Mouse (Mus musculus) myocyte (in vitro differentiated cells): Measurements from ENCODE around the gene 0610040J01Rik. TPM values are rescaled to one million over a fixed set of nuclear protein-coding genes. Genes with fewer than 3 reads are reported as not detected.
A peak's percentile ranks its signal among the peaks of the same experiment; 100 is the strongest.

Source experiments
- H3K27me3 ChIP-seq: one replicate; pipeline ENCODE4 v1.6.1; 2011; ENCODE audit not compliant: control insufficient read depth, insufficient read depth, insufficient read length
- H3K36me3 ChIP-seq: one replicate; pipeline ENCODE4 v1.6.1; 2011; ENCODE audit not compliant: control insufficient read depth, insufficient read depth
- H3K4me2 ChIP-seq: one replicate; pipeline ENCODE4 v1.6.1; 2011; ENCODE audit warnings: low read depth, control low read depth
- H3K4me3 ChIP-seq: one replicate; pipeline ENCODE4 v1.5.1; 2011; ENCODE audit warnings: mild to moderate bottlenecking, control low read depth, moderate library complexity
- H3K79me2 ChIP-seq: one replicate; pipeline ENCODE4 v1.6.1; 2011; ENCODE audit not compliant: control insufficient read depth, insufficient read depth
- H3ac ChIP-seq: one replicate; pipeline ENCODE4 v1.6.1; 2011; ENCODE audit not compliant: control insufficient read depth, insufficient read length
- CEBPB ChIP-seq: IDR thresholded peaks from 2 replicates; pipeline ENCODE4 v1.6.1; 2011; ENCODE audit warnings: mild to moderate bottlenecking, moderate library complexity; ENCODE audit not compliant: poor library complexity, insufficient read depth, severe bottlenecking
- E2F4 ChIP-seq: IDR thresholded peaks from one replicate; pipeline ENCODE4 v1.6.1; 2011; ENCODE audit warnings: mild to moderate bottlenecking, control low read depth, moderate library complexity; ENCODE audit not compliant: insufficient read depth
- MAX ChIP-seq: IDR thresholded peaks from one replicate; pipeline ENCODE4 v1.6.1; 2011; ENCODE audit warnings: low read depth, mild to moderate bottlenecking, control low read depth
- MYOD1 ChIP-seq, 3 experiments: IDR thresholded peaks; one replicate each; pipeline ENCODE4 v1.6.1; 2011; ENCODE audit warnings: control low read depth in 2 of 3, low read depth in 2 of 3, mild to moderate bottlenecking in 2 of 3, moderate library complexity in 1 of 3; ENCODE audit not compliant: insufficient read length in 2 of 3, control insufficient read depth in 1 of 3
- MYOG ChIP-seq, 3 experiments: IDR thresholded peaks; one replicate each; pipeline ENCODE4 v1.6.1; 2011; ENCODE audit warnings: control low read depth in 2 of 3, low read depth in 2 of 3, mild to moderate bottlenecking in 2 of 3; ENCODE audit not compliant: insufficient read length in 2 of 3, control insufficient read depth in 1 of 3, insufficient read depth in 1 of 3
- POLR2A ChIP-seq: IDR thresholded peaks from one replicate; pipeline ENCODE4 v1.6.1; 2011; ENCODE audit warnings: low read depth, mild to moderate bottlenecking, control low read depth, moderate library complexity; ENCODE audit not compliant: insufficient read length
- POLR2AphosphoS2 ChIP-seq: IDR thresholded peaks from one replicate; pipeline ENCODE4 v1.6.1; 2011; ENCODE audit warnings: low read depth, control low read depth; ENCODE audit not compliant: insufficient read length
- REST ChIP-seq: IDR thresholded peaks from one replicate; pipeline ENCODE4 v1.6.1; 2011; ENCODE audit warnings: mild to moderate bottlenecking, control low read depth, moderate library complexity; ENCODE audit not compliant: insufficient read depth, insufficient read length
- SRF ChIP-seq: IDR thresholded peaks from one replicate; pipeline ENCODE4 v1.6.1; 2011; ENCODE audit warnings: low read depth; ENCODE audit not compliant: control insufficient read depth, insufficient read length
- TCF12 ChIP-seq: IDR thresholded peaks from one replicate; pipeline ENCODE4 v1.6.1; 2011; ENCODE audit warnings: mild to moderate bottlenecking, control low read depth; ENCODE audit not compliant: poor library complexity, insufficient read depth, severe bottlenecking
- TCF3 ChIP-seq: IDR thresholded peaks from one replicate; pipeline ENCODE4 v1.6.1; 2011; ENCODE audit warnings: low read depth, control low read depth; ENCODE audit not compliant: insufficient read length
- USF1 ChIP-seq: IDR thresholded peaks from one replicate; pipeline ENCODE4 v1.6.1; 2011; ENCODE audit warnings: low read depth, mild to moderate bottlenecking, control low read depth, moderate library complexity
- polyA plus RNA-seq: library from polyadenylated mRNA; unstranded; fragments of >200 nt; fragmentation: generic; extraction: Trizol; gene quantifications from one replicate; pipeline ENCODE4 v1.2.1, GENCODE M21; 2012; ENCODE audit warnings: missing spikeins

0610040J01Rik gene
- not detected for polyA plus RNA-seq

GRCm38 (mm10) chr5:63811819-63812508 lies at the start of gene 0610040J01Rik:
Gene 0610040J01Rik, plus strand, starts transcription at chr5:63812363.
- no peaks in the 10 kb centered on the region for H3K79me2 ChIP-seq
- H3K36me3 ChIP-seq, result no peaks in the 10 kb centered on the region
- H3K4me2 ChIP-seq, result no peak within 1 kb of the TSS
- H3ac ChIP-seq, result no peak within 1 kb of the TSS
- TF ChIP-seq SRF (no peak), USF1 (no peak), TCF3 (no peak), REST (no peak), POLR2AphosphoS2 (no peak)
- H3K4me3 ChIP-seq, result no peak within 1 kb of the TSS
- peaks cover 6% of the 10 kb centered on the region for H3K27me3 ChIP-seq

GRCm38 (mm10) chr5:63765886-63766285 lies 46.3 kb upstream of the 0610040J01Rik start:
- no peaks in the 10 kb centered on the region for H3K36me3 ChIP-seq
- H3K27me3 ChIP-seq, result peaks cover 12% of the 10 kb centered on the region
- TF ChIP-seq CEBPB (no peak), SRF (no peak), MAX (no peak), MYOG (IDR thresholded peaks at IDR 0.05; ENCODE audit: control insufficient read depth in 1 of 3, insufficient read depth in 1 of 3, insufficient read length in 2 of 3, low read depth in 2 of 3) (no peak)
- no peaks in the 10 kb centered on the region for H3K79me2 ChIP-seq
- no peak overlapping the region for H3K4me2 ChIP-seq
- H3K4me3 ChIP-seq, result no peak overlapping the region
- H3ac ChIP-seq, result no peak overlapping the region

GRCm38 (mm10) chr5:63766715-63767114 lies 45.4 kb upstream of the 0610040J01Rik start:
- no peak overlapping the region for H3K4me2 ChIP-seq
- no peaks in the 10 kb centered on the region for H3K79me2 ChIP-seq
- no peaks in the 10 kb centered on the region for H3K36me3 ChIP-seq
- no peak overlapping the region for H3ac ChIP-seq
- H3K27me3 ChIP-seq, result peaks cover 12% of the 10 kb centered on the region
- TF ChIP-seq TCF3 (no peak), POLR2AphosphoS2 (no peak), MYOD1 (IDR thresholded peaks at IDR 0.05; ENCODE audit: control insufficient read depth in 1 of 3, insufficient read length in 2 of 3, low read depth in 2 of 3) (no peak), MAX (no peak), POLR2A (no peak), TCF12 (no peak), CEBPB (no peak), REST (no peak), SRF (no peak), MYOG (IDR thresholded peaks at IDR 0.05; ENCODE audit: control insufficient read depth in 1 of 3, insufficient read depth in 1 of 3, insufficient read length in 2 of 3, low read depth in 2 of 3) (no peak), USF1 (no peak), E2F4 (no peak)
- H3K4me3 ChIP-seq, result no peak overlapping the region

- Histone ChIP-seq H3K27me3 (peaks cover 12% of the 10 kb centered on the region), H3ac (no peak overlapping the region), H3K4me3 (no peak overlapping the region), H3K4me2 (peak overlapping the region; percentile 31), H3K79me2 (no peaks in the 10 kb centered on the region), H3K36me3 (no peaks in the 10 kb centered on the region)
- TF ChIP-seq SRF (no peak), REST (no peak)
Observed at GRCm38 (mm10) chr5:63767464-63767863, 44.7 kb upstream of the 0610040J01Rik start.

GRCm38 (mm10) chr5:63768220-63768619 lies 43.9 kb upstream of the 0610040J01Rik start:
- Histone ChIP-seq H3K79me2 (no peaks in the 10 kb centered on the region), H3ac (no peak overlapping the region)
- TF ChIP-seq POLR2AphosphoS2 (no peak), MAX (no peak), REST (no peak), MYOD1 (IDR thresholded peaks at IDR 0.05; ENCODE audit: control insufficient read depth in 1 of 3, insufficient read length in 2 of 3, low read depth in 2 of 3) (no peak), SRF (no peak), USF1 (no peak), TCF12 (no peak), TCF3 (no peak), CEBPB (no peak)

More at GRCm38 (mm10) chr5:63768220-63768619, 43.9 kb upstream of the 0610040J01Rik start:
- peaks cover 12% of the 10 kb centered on the region for H3K27me3 ChIP-seq
- H3K4me3 ChIP-seq, result no peak overlapping the region
- no peaks in the 10 kb centered on the region for H3K36me3 ChIP-seq
- no peak overlapping the region for H3K4me2 ChIP-seq
